ENCODE assay signal across 12 mouse cellular contexts in genomic region chr19:59422393-59422792, GRCm38 (mm10). TPM values are rescaled to one million over a fixed set of nuclear protein-coding genes. Genes with fewer than 3 reads are reported as not detected.
DNase-seq lines count a peak whose midpoint lies in the region; ATAC-seq and TF ChIP-seq lines count a peak whose summit lies in the region.
"Had no signal": no experiment of that assay in that cellular context is flagged by ENCODE, and none has a peak within 500 bp of the region (broad histone marks: within the 10 kb centered on the region; RNA-seq: fewer than 3 reads in every experiment).

No protein-coding gene starts in this region.

- peaks cover 9% of the 10 kb centered on the region; the same call in 1 of the 2 replicates for H3K27me3 ChIP-seq in intestine, embryonic 14.5 days (replicated peaks; ENCODE audit: control insufficient read depth, insufficient read depth, low read length)
- H3K27me3 ChIP-seq in intestine, postnatal 0 days (replicated peaks; ENCODE audit: control insufficient read depth, insufficient read depth, low read length): 0 out of 2 replicates have a peak, but pooled peaks cover 7% of the 10 kb centered on the region
- peaks cover 50% of the 10 kb centered on the region for H3K27me3 ChIP-seq in embryonic facial prominence, embryonic 10.5 days (replicated peaks; ENCODE audit: low read depth, poor library complexity, severe bottlenecking)
- 0 out of 2 replicates have a peak, but pooled peaks cover 5% of the 10 kb centered on the region for H3K27me3 ChIP-seq in hindbrain, embryonic 15.5 days
- peaks cover 4% of the 10 kb centered on the region; the same call in 1 of the 2 replicates for H3K27me3 ChIP-seq in midbrain, embryonic 16.5 days (ENCODE audit: control insufficient read depth, insufficient read depth, low read depth, low read length)
- peaks cover 7% of the 10 kb centered on the region for H3K27me3 ChIP-seq in liver, embryonic 11.5 days (replicated peaks; ENCODE audit: control insufficient read depth, insufficient read depth, low read length)
- H3K27me3 ChIP-seq in kidney, adult 2 months (replicated peaks; ENCODE audit: control insufficient read depth, insufficient read depth, low read length): no peaks in the 10 kb centered on the region; the same call in 1 of the 2 replicates

- DNase-seq in intestine, embryonic 14.5 days (ENCODE audit: low spot score): no peak
- DNase-seq in embryonic facial prominence, embryonic 10.5 days (ENCODE audit: low spot score): peak; percentile 41
- DNase-seq in liver, embryonic 11.5 days (ENCODE audit: low spot score): no peak
- no peak for DNase-seq in kidney, adult 2 months
- no peak for DNase-seq in cerebellum, postnatal 10 days
- DNase-seq: right cerebral cortex, postnatal 14 days had no signal

- H3K36me3 ChIP-seq in intestine, embryonic 14.5 days (ENCODE audit: control insufficient read depth, insufficient read depth, low read length): no peaks in the 10 kb centered on the region
- no peaks in the 10 kb centered on the region for H3K36me3 ChIP-seq in intestine, postnatal 0 days (ENCODE audit: control insufficient read depth, insufficient read depth)
- H3K36me3 ChIP-seq in embryonic facial prominence, embryonic 10.5 days (replicated peaks): no peaks in the 10 kb centered on the region
- H3K36me3 ChIP-seq in hindbrain, embryonic 15.5 days: no peaks in the 10 kb centered on the region
- no peaks in the 10 kb centered on the region for H3K36me3 ChIP-seq in midbrain, embryonic 16.5 days (ENCODE audit: control insufficient read depth, insufficient read depth, low read length)
- no peaks in the 10 kb centered on the region for H3K36me3 ChIP-seq in liver, embryonic 11.5 days (ENCODE audit: control insufficient read depth, insufficient read depth, low read length)
- H3K36me3 ChIP-seq in kidney, adult 2 months (ENCODE audit: control insufficient read depth, insufficient read depth, low read length): no peaks in the 10 kb centered on the region
- H3K36me3 ChIP-seq: heart, embryonic 15.5 days had no signal

- no peak for TF ChIP-seq POLR2A in kidney, adult 2 months (IDR thresholded peaks at IDR 0.05; ENCODE audit: low read depth, low read length)

- TF ChIP-seq CTCF in intestine, postnatal 0 days (IDR thresholded peaks at IDR 0.05; ENCODE audit: low read depth): no peak
- TF ChIP-seq CTCF in kidney, adult 2 months (conservative IDR thresholded peaks at IDR 0.05; ENCODE audit: insufficient read depth, insufficient read length, low read depth, low read length): no peak

- H3K4me2 ChIP-seq in intestine, embryonic 14.5 days (ENCODE audit: low read length): peak overlapping the region; percentile 20; the same call in 1 of the 2 replicates
- H3K4me2 ChIP-seq in intestine, postnatal 0 days (replicated peaks; ENCODE audit: low read depth): no peak overlapping the region
- H3K4me2 ChIP-seq in hindbrain, embryonic 15.5 days: peak overlapping the region; percentile 37
- 0 out of 2 replicates have a peak overlapping the region, but pooled peaks have one; percentile 24 for H3K4me2 ChIP-seq in midbrain, embryonic 16.5 days (ENCODE audit: low read length)
- no peak overlapping the region for H3K4me2 ChIP-seq in liver, embryonic 11.5 days
- H3K4me2 ChIP-seq: heart, embryonic 15.5 days had no signal

- 14% methylated on average over 8 of the region's 8 CpGs for WGBS in intestine, embryonic 14.5 days
- WGBS in intestine, postnatal 0 days: 15% methylated on average over 8 of the region's 8 CpGs
- WGBS in embryonic facial prominence, embryonic 10.5 days: 12% methylated on average over 8 of the region's 8 CpGs
- WGBS in hindbrain, embryonic 15.5 days: 8% methylated on average over 8 of the region's 8 CpGs
- 1% methylated on average over 8 of the region's 8 CpGs for WGBS in midbrain, embryonic 16.5 days
- 14% methylated on average over 8 of the region's 8 CpGs for WGBS in liver, embryonic 11.5 days
- WGBS in kidney, adult 2 months: 24% methylated on average over 8 of the region's 8 CpGs

- ATAC-seq in intestine, embryonic 14.5 days (replicated peaks; ENCODE audit: low FRiP score, low TSS enrichment, low read depth): no peak
- ATAC-seq in intestine, postnatal 0 days: no peak
- ATAC-seq in hindbrain, embryonic 15.5 days (ENCODE audit: low FRiP score, low read depth): no peak
- ATAC-seq in midbrain, embryonic 16.5 days: no peak
- ATAC-seq in liver, embryonic 11.5 days (replicated peaks; ENCODE audit: low FRiP score): no peak

- H3K4me1 ChIP-seq in intestine, embryonic 14.5 days (replicated peaks; ENCODE audit: control insufficient read depth, insufficient read depth, low read length): 0 out of 2 replicates have a peak, but pooled peaks cover 4% of the 10 kb centered on the region
- no peaks in the 10 kb centered on the region for H3K4me1 ChIP-seq in intestine, postnatal 0 days (replicated peaks; ENCODE audit: control insufficient read depth, insufficient read depth, low read length)
- peaks cover 53% of the 10 kb centered on the region for H3K4me1 ChIP-seq in embryonic facial prominence, embryonic 10.5 days
- 0 out of 2 replicates have a peak, but pooled peaks cover 3% of the 10 kb centered on the region for H3K4me1 ChIP-seq in hindbrain, embryonic 15.5 days (replicated peaks)
- H3K4me1 ChIP-seq in midbrain, embryonic 16.5 days (ENCODE audit: control insufficient read depth, insufficient read depth, low read length): no peaks in the 10 kb centered on the region
- no peaks in the 10 kb centered on the region for H3K4me1 ChIP-seq in liver, embryonic 11.5 days (replicated peaks; ENCODE audit: control insufficient read depth, insufficient read depth, low read length)
- no peaks in the 10 kb centered on the region for H3K4me1 ChIP-seq in kidney, adult 2 months (ENCODE audit: control insufficient read depth, insufficient read depth, low read length)
- H3K4me1 ChIP-seq: megakaryocyte, embryonic 14.5 days had no signal

- H3K27ac ChIP-seq in intestine, embryonic 14.5 days (ENCODE audit: low read depth): no peak overlapping the region
- H3K27ac ChIP-seq in intestine, postnatal 0 days (ENCODE audit: low read depth, low read length): no peak overlapping the region
- H3K27ac ChIP-seq in embryonic facial prominence, embryonic 10.5 days (replicated peaks): peak overlapping the region; percentile 27; the same call in 1 of the 2 replicates
- no peak overlapping the region for H3K27ac ChIP-seq in hindbrain, embryonic 15.5 days (replicated peaks)
- H3K27ac ChIP-seq in midbrain, embryonic 16.5 days (ENCODE audit: low read length): no peak overlapping the region
- H3K27ac ChIP-seq in liver, embryonic 11.5 days (ENCODE audit: low read depth, low read length): no peak overlapping the region
- no peak overlapping the region for H3K27ac ChIP-seq in kidney, adult 2 months (ENCODE audit: insufficient read depth, low read depth, low read length)
- H3K27ac ChIP-seq: heart, embryonic 15.5 days had no signal

- no peaks in the 10 kb centered on the region for H3K9me3 ChIP-seq in intestine, embryonic 14.5 days (ENCODE audit: control insufficient read depth, low read length)
- H3K9me3 ChIP-seq in intestine, postnatal 0 days (ENCODE audit: control insufficient read depth): no peaks in the 10 kb centered on the region
- no peaks in the 10 kb centered on the region for H3K9me3 ChIP-seq in embryonic facial prominence, embryonic 10.5 days
- H3K9me3 ChIP-seq in hindbrain, embryonic 15.5 days: no peaks in the 10 kb centered on the region
- H3K9me3 ChIP-seq in midbrain, embryonic 16.5 days (replicated peaks; ENCODE audit: control insufficient read depth, low read length, poor library complexity, severe bottlenecking): no peaks in the 10 kb centered on the region
- no peaks in the 10 kb centered on the region for H3K9me3 ChIP-seq in liver, embryonic 11.5 days (ENCODE audit: control insufficient read depth, low read length)
- H3K9me3 ChIP-seq: heart, embryonic 15.5 days had no signal

- H3K4me3 ChIP-seq in intestine, embryonic 14.5 days (ENCODE audit: low read depth, low read length): no peak overlapping the region; the same call in 1 of the 2 replicates
- H3K4me3 ChIP-seq in intestine, postnatal 0 days (ENCODE audit: low read depth, low read length): no peak overlapping the region
- H3K4me3 ChIP-seq in embryonic facial prominence, embryonic 10.5 days: peak overlapping the region; percentile 46
- no peak overlapping the region for H3K4me3 ChIP-seq in hindbrain, embryonic 15.5 days
- no peak overlapping the region for H3K4me3 ChIP-seq in midbrain, embryonic 16.5 days (ENCODE audit: low read depth, low read length)
- H3K4me3 ChIP-seq in liver, embryonic 11.5 days (ENCODE audit: low read depth, low read length): no peak overlapping the region
- no peak overlapping the region for H3K4me3 ChIP-seq in kidney, adult 2 months (ENCODE audit: insufficient read depth, low read depth, low read length)
- H3K4me3 ChIP-seq: heart, embryonic 15.5 days; megakaryocyte, embryonic 14.5 days had no signal

- no peak overlapping the region for H3K9ac ChIP-seq in intestine, embryonic 14.5 days (ENCODE audit: low read length)
- H3K9ac ChIP-seq in intestine, postnatal 0 days (ENCODE audit: low read depth, low read length): no peak overlapping the region
- H3K9ac ChIP-seq in hindbrain, embryonic 15.5 days: no peak overlapping the region
- H3K9ac ChIP-seq in midbrain, embryonic 16.5 days (ENCODE audit: low read depth, low read length): no peak overlapping the region
- no peak overlapping the region for H3K9ac ChIP-seq in liver, embryonic 11.5 days (ENCODE audit: low read depth, low read length)
- H3K9ac ChIP-seq: heart, embryonic 15.5 days had no signal

RNA-seq across cellular contexts. Expression of gene Emx2, which starts 35.8 kb away (rescaled TPM):
- polyA plus RNA-seq in intestine, embryonic 14.5 days (2014; fragmentation: Nextera tagmentation; extraction: Ambion mirVana): not detected in 2 replicates
- polyA plus RNA-seq in intestine, postnatal 0 days (2015; fragmentation: Nextera tagmentation; extraction: Ambion mirVana): not detected in 2 replicates
- polyA plus RNA-seq in embryonic facial prominence, embryonic 10.5 days (2016; fragmentation: Nextera tagmentation; extraction: Ambion mirVana): 8.0 and 12.1 TPM in 2 replicates
- polyA plus RNA-seq in hindbrain, embryonic 15.5 days (2015; fragmentation: Nextera tagmentation; extraction: Ambion mirVana): 0.57 and 0.85 TPM in 2 replicates
- polyA plus RNA-seq in midbrain, embryonic 16.5 days (2015; fragmentation: Nextera tagmentation; extraction: Ambion mirVana): 10.8 and 14.2 TPM in 2 replicates
- 0.29 and 0.56 TPM in 2 replicates for polyA plus RNA-seq in liver, embryonic 11.5 days (2014; fragmentation: Nextera tagmentation; extraction: Ambion mirVana)
- polyA plus RNA-seq in kidney, adult 2 months (2012; rRNA removed): 14.3 and 19.2 TPM in 2 replicates
- polyA plus RNA-seq: heart, embryonic 15.5 days; liver, adult 2 months had no signal

Comparison
In these comparisons a context has a peak if more than half of its experiments do, and no peak if none do; other contexts are left out.
1. H3K4me2 ChIP-seq: peak in intestine, embryonic 14.5 days (single experiment), hindbrain, embryonic 15.5 days (single experiment) and midbrain, embryonic 16.5 days (single experiment); none in intestine, postnatal 0 days (single experiment) and liver, embryonic 11.5 days (single experiment).